Mouse (Mus musculus) liver, adult 2 months (tissue): Measurements from ENCODE around the gene Luzp1. TPM values are rescaled to one million over a fixed set of nuclear protein-coding genes. Genes with fewer than 3 reads are reported as not detected.

Source experiments
- DNase-seq: peaks from one replicate; pipeline ENCODE4 v3.0.0-alpha.2; 2011; ENCODE audit warnings: low read depth, low spot score; ENCODE audit errors: extremely low read depth
- H3K27ac ChIP-seq: fragments of 200-500 bp; replicated peaks from 2 replicates; pipeline ENCODE4 v1.5.1; 2012; ENCODE audit warnings: low read depth, mild to moderate bottlenecking, control low read depth, inconsistent platforms, low read length; ENCODE audit not compliant: insufficient read depth
- H3K27me3 ChIP-seq: fragments of 200-500 bp; 2 replicates; pipeline ENCODE4 v1.6.1; 2012; ENCODE audit warnings: mild to moderate bottlenecking, moderate library complexity, low read length, inconsistent platforms; ENCODE audit not compliant: control insufficient read depth, insufficient read depth
- H3K36me3 ChIP-seq: fragments of 200-500 bp; 2 replicates; pipeline ENCODE4 v1.6.1; 2012; ENCODE audit warnings: low read length, inconsistent platforms; ENCODE audit not compliant: control insufficient read depth, insufficient read depth
- H3K4me1 ChIP-seq: fragments of 200-500 bp; 2 replicates; pipeline ENCODE4 v1.6.1; 2011; ENCODE audit warnings: low read length; ENCODE audit not compliant: control insufficient read depth, insufficient read depth
- H3K4me3 ChIP-seq: fragments of 200-500 bp; 2 replicates; pipeline ENCODE4 v1.5.1; 2011; ENCODE audit warnings: low read depth, mild to moderate bottlenecking, control low read depth, low read length, moderate library complexity; ENCODE audit not compliant: insufficient read depth
- H3K79me2 ChIP-seq: fragments of 200-500 bp; 2 replicates; pipeline ENCODE4 v1.6.1; 2012; ENCODE audit warnings: inconsistent platforms, mild to moderate bottlenecking, low read length, moderate library complexity; ENCODE audit not compliant: control insufficient read depth, insufficient read depth
- H3K9ac ChIP-seq: fragments of 200-500 bp; 2 replicates; pipeline ENCODE4 v1.6.1; 2012; ENCODE audit warnings: low read depth, mild to moderate bottlenecking, control low read depth, inconsistent platforms, low read length
- CTCF ChIP-seq: fragments of 200-500 bp; IDR thresholded peaks from 2 replicates; pipeline ENCODE4 v1.5.1; 2011; ENCODE audit warnings: low read depth, low read length, control low read depth
- POLR2A ChIP-seq: fragments of 200-500 bp; IDR thresholded peaks from 2 replicates; pipeline ENCODE4 v1.6.1; 2011; ENCODE audit warnings: low read length, control low read depth; ENCODE audit not compliant: insufficient read depth; ENCODE audit errors: extremely low read depth
- WGBS: fragments of 180-500 bp; shearing (Covaris S2); methylation state at CpG from one replicate; pipeline ENCODE4 v1.1.7; 2018; 5-methylcytosine and 5-hydroxymethylcytosine counted together
- polyA plus RNA-seq: library from polyadenylated mRNA; depleted of rRNA; stranded (reverse); fragments of >200 nt; gene quantifications from 2 replicates; pipeline ENCODE4 v1.2.3, GENCODE M21; 2012
- total RNA-seq: library from RNA; depleted of rRNA; stranded (reverse); fragments of >200 nt; gene quantifications from 2 replicates; pipeline ENCODE4 v1.2.3, GENCODE M21; 2014

The Luzp1 gene
- total and polyA plus RNA-seq, 2 experiments: 3.3 to 6.8 TPM

DNA sequence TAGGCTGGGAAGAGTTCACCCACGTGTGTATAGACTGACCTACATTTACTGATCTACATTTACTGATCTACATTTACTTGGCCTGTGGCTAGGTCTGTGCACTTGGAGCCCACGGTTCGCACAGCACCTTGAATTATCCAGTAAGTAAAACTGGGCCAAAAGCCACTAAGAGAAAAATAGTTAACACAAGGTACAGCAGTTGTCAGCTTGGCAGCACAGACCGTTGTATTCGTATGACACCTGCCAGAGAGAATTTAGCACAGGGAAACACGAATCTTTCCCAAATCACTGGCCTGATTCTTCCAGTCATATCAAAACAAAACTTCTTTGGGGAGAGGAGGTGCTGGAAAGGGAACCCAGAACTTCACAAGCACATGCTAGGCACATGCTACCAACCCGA, 11.3 kb upstream of the Luzp1 start:
- no peaks in the 10 kb centered on the region for H3K4me1 ChIP-seq
- no peaks in the 10 kb centered on the region for H3K79me2 ChIP-seq
- no peaks in the 10 kb centered on the region for H3K36me3 ChIP-seq
- no peak for DNase-seq
- H3K27ac ChIP-seq: no peak overlapping the region
- H3K9ac ChIP-seq: no peak overlapping the region
- H3K4me3 ChIP-seq: no peak overlapping the region
- no peaks in the 10 kb centered on the region for H3K27me3 ChIP-seq
- TF ChIP-seq CTCF: no peak
- no peak for TF ChIP-seq POLR2A
- WGBS: 81% methylated on average over 7 of the region's 7 CpGs

DNA sequence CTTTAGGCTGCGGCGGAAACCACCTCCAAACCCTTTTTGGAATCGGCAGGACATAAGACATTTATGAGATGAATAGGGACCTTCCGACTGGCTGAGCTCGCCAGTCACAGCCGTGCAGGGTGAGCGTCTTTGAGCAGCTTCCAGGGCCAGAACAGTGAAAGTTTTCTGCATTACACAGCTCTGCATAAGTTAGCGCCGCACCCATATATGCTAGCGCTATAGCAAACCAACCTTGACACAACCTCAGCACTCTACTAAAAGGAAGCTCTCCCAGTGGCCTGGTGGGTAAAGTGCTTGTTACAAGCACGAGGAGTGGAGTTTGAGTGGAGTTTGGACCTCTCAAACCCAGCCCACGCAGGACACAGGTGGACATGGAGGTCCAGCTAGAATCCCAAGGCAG, 10.4 kb upstream of the Luzp1 start:
- H3K4me1 ChIP-seq: peaks cover 3% of the 10 kb centered on the region; the same call in 1 of the 2 replicates
- TF ChIP-seq CTCF: no peak
- no peak for TF ChIP-seq POLR2A
- no peak overlapping the region for H3K4me3 ChIP-seq
- DNase-seq: no peak
- H3K36me3 ChIP-seq: no peaks in the 10 kb centered on the region
- no peaks in the 10 kb centered on the region for H3K27me3 ChIP-seq
- no peak overlapping the region for H3K9ac ChIP-seq
- H3K79me2 ChIP-seq: no peaks in the 10 kb centered on the region
- WGBS: 73% methylated on average over 12 of the region's 12 CpGs
- H3K27ac ChIP-seq: 0 out of 2 replicates have a peak overlapping the region, but pooled peaks have one; percentile 19

DNA sequence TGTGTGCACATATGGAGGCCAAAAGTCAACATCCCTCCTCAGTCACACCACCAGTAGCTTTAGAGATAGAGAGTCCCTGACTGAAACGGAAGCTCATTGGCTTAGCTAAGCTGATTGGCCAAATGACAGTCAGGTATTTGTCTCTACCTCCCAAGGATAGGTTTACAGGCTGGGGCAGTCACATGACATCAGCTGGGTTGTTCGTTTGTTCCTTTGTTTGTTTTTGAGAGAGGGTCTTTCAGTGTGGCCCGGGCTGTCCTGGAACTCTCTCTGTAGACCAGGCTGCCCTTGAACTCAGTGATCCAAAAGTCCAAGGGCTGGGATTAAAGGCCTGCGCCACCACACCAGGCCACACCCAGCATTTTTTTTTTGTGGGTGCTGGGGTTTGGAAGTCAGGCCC, 8.4 kb upstream of the Luzp1 start:
- no peak for TF ChIP-seq CTCF
- no peak for TF ChIP-seq POLR2A
- Histone ChIP-seq H3K36me3 (no peaks in the 10 kb centered on the region), H3K4me1 (peaks cover 4% of the 10 kb centered on the region; the same call in 1 of the 2 replicates), H3K9ac (no peak overlapping the region), H3K27me3 (no peaks in the 10 kb centered on the region), H3K4me3 (no peak overlapping the region), H3K27ac (no peak overlapping the region), H3K79me2 (no peaks in the 10 kb centered on the region)
- no peak for DNase-seq
- WGBS: 64% methylated on average over 4 of the region's 4 CpGs

GRCm38 (mm10) chr4:136461761-136462085, 7.8 kb upstream of the Luzp1 start:
- WGBS: 35% methylated on average over 6 of the region's 6 CpGs
- Histone ChIP-seq H3K4me3 (peak overlapping the region; percentile 88; the same call in 1 of the 2 replicates), H3K27me3 (no peaks in the 10 kb centered on the region), H3K27ac (0 out of 2 replicates have a peak overlapping the region, but pooled peaks have one; percentile 1), H3K79me2 (no peaks in the 10 kb centered on the region), H3K4me1 (peaks cover 4% of the 10 kb centered on the region; the same call in 1 of the 2 replicates), H3K9ac (no peak overlapping the region), H3K36me3 (no peaks in the 10 kb centered on the region)
- no peak for TF ChIP-seq POLR2A
- no peak for TF ChIP-seq CTCF
- no peak for DNase-seq

DNA sequence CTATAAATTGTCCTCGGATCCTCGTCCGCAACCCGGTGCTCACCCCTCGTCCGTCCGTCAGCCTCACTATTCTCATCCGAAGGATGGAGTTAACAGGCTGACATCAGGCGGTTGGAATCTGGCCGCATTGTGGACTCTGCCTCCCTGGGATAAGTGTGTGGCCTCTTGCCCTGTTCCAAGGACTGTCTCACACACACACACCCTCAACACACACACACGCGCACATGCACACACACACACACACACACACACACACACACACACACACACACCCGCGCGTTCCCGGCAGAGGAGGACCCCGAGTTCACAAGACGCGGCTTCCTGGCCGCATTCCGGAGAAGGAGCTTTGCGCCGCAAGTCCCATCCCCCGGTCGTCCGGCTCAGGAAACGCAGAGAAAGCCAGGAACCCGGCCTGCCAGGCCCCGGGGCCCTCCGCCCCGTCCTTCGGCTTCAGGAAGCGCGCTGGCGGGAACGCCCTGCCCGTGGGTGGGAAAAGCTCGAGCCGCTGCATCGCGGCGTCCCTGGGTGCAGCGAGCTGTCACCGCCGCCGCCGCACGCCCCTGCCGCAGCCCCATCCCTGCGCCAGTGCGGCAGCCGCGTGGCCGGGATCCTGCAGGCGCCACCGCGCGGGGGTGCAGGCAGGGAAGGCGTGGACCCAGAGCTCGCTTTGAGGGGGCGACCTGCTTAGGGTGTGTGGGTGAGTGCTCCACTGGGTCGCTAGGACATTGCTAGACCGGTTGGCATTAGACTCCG, 7.3 kb upstream of the Luzp1 start, which contains the start of gene 6030445D17Rik:
Gene 6030445D17Rik (plus strand): TSS at position 165 of the 753 bp plus-strand sequence.
- H3K79me2 ChIP-seq: no peaks in the 10 kb centered on the region
- peak within 1 kb of the TSS; percentile 65 for H3K27ac ChIP-seq
- no peaks in the 10 kb centered on the region for H3K27me3 ChIP-seq
- H3K4me1 ChIP-seq: peaks cover 4% of the 10 kb centered on the region; the same call in 1 of the 2 replicates
- 2% methylated on average over 63 of the region's 64 CpGs for WGBS
- peak; percentile 79 for DNase-seq
- no peaks in the 10 kb centered on the region for H3K36me3 ChIP-seq
- peak within 1 kb of the TSS; percentile 88 for H3K4me3 ChIP-seq
- H3K9ac ChIP-seq: peak within 1 kb of the TSS; percentile 89
- TF ChIP-seq POLR2A: no peak
- no peak for TF ChIP-seq CTCF

DNA sequence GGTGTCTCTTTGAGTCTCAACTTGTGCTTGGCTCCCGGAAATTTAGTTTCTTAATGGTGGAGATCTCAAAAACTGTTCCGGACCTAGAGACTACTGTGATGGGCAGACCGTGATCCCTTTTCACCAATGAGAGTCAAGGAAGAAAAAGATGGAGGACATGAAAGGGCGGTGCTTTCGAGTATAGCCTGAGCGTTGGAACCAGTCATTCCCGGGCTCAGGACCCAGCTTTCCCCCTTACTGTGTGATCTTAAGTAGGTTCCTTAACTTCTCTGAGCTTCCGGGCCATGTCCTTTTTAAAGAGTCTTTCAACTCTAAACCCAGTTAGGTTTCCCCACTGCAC, 6.8 kb upstream of the Luzp1 start:
- Histone ChIP-seq H3K4me3 (peak overlapping the region; percentile 88), H3K36me3 (no peaks in the 10 kb centered on the region), H3K27ac (peak overlapping the region; percentile 65), H3K9ac (peak overlapping the region; percentile 89), H3K79me2 (no peaks in the 10 kb centered on the region), H3K27me3 (no peaks in the 10 kb centered on the region), H3K4me1 (peaks cover 4% of the 10 kb centered on the region; the same call in 1 of the 2 replicates)
- no peak for DNase-seq
- no peak for TF ChIP-seq POLR2A
- TF ChIP-seq CTCF: no peak
- 23% methylated on average over 8 of the region's 8 CpGs for WGBS
